Mouse (Mus musculus) myocyte (in vitro differentiated cells): ENCODE measurements around the gene Aldh1b1.

Experiments used
- E2F4 ChIP-seq: IDR thresholded peaks from one replicate; pipeline ENCODE4 v1.6.1; 2011; ENCODE audit warnings: mild to moderate bottlenecking, control low read depth, moderate library complexity; ENCODE audit not compliant: insufficient read depth
- MYOG ChIP-seq, 3 experiments: IDR thresholded peaks; one replicate each; pipeline ENCODE4 v1.6.1; 2011; ENCODE audit warnings: control low read depth in 2 of 3, low read depth in 2 of 3, mild to moderate bottlenecking in 2 of 3; ENCODE audit not compliant: insufficient read length in 2 of 3, control insufficient read depth in 1 of 3, insufficient read depth in 1 of 3
- POLR2A ChIP-seq: IDR thresholded peaks from one replicate; pipeline ENCODE4 v1.6.1; 2011; ENCODE audit warnings: low read depth, mild to moderate bottlenecking, control low read depth, moderate library complexity; ENCODE audit not compliant: insufficient read length
- POLR2AphosphoS2 ChIP-seq: IDR thresholded peaks from one replicate; pipeline ENCODE4 v1.6.1; 2011; ENCODE audit warnings: low read depth, control low read depth; ENCODE audit not compliant: insufficient read length
- SRF ChIP-seq: IDR thresholded peaks from one replicate; pipeline ENCODE4 v1.6.1; 2011; ENCODE audit warnings: low read depth; ENCODE audit not compliant: control insufficient read depth, insufficient read length

- no peak for TF ChIP-seq SRF
- no peak for TF ChIP-seq MYOG (IDR thresholded peaks at IDR 0.05; ENCODE audit: control insufficient read depth in 1 of 3, insufficient read depth in 1 of 3, insufficient read length in 2 of 3, low read depth in 2 of 3)
- TF ChIP-seq POLR2AphosphoS2, result no peak
- TF ChIP-seq E2F4, result no peak
- TF ChIP-seq POLR2A, result no peak
These were observed 28.2 kb upstream of the Aldh1b1 start for GRCm38 (mm10) chr4:45770638-45771033.
